ENCODE assay signal across 8 mouse cellular contexts in genomic region chr6:86684655-86685011, GRCm38 (mm10). TPM values are rescaled to one million over a fixed set of nuclear protein-coding genes. Genes with fewer than 3 reads are reported as not detected.
DNase-seq lines count a peak whose midpoint lies in the region; ATAC-seq and TF ChIP-seq lines count a peak whose summit lies in the region.

No protein-coding gene starts in this region.

- no peak for DNase-seq in heart, postnatal 0 days (ENCODE audit: low spot score)
- DNase-seq in heart, postnatal 4 days, result no peak
- DNase-seq in G1E (ENCODE audit: low spot score), result no peak
- no peak for DNase-seq in forebrain, postnatal 0 days
- DNase-seq in adrenal gland, postnatal 36 days, result no peak

- peak overlapping the region; percentile 94 for H3K4me3 ChIP-seq in heart, postnatal 0 days (ENCODE audit: low read depth, low read length)
- peak overlapping the region; percentile 92 for H3K4me3 ChIP-seq in G1E (ENCODE audit: low read depth, low read length)
- H3K4me3 ChIP-seq in forebrain, postnatal 0 days (ENCODE audit: low read depth, low read length), result peak overlapping the region; percentile 90
- H3K4me3 ChIP-seq in macrophage (ENCODE audit: inconsistent target), result peak overlapping the region; percentile 99

- no peaks in the 10 kb centered on the region for H3K27me3 ChIP-seq in heart, postnatal 0 days (ENCODE audit: control insufficient read depth, insufficient read depth, low read length)
- H3K27me3 ChIP-seq in G1E (ENCODE audit: insufficient read depth, low read length), result no peaks in the 10 kb centered on the region
- no peaks in the 10 kb centered on the region for H3K27me3 ChIP-seq in forebrain, postnatal 0 days (ENCODE audit: insufficient read depth, low read length)

- H3K27ac ChIP-seq in heart, postnatal 0 days (ENCODE audit: low read depth), result peak overlapping the region; percentile 75
- no peak overlapping the region for H3K27ac ChIP-seq in forebrain, postnatal 0 days (ENCODE audit: low read depth, low read length)
- H3K27ac ChIP-seq in macrophage, result peak overlapping the region; percentile 58

- H3K36me3 ChIP-seq in heart, postnatal 0 days (replicated peaks; ENCODE audit: control insufficient read depth, insufficient read depth, low read length), result peaks cover 35% of the 10 kb centered on the region
- H3K36me3 ChIP-seq in G1E (replicated peaks) (peaks cover 40% of the 10 kb centered on the region), macrophage (ENCODE audit: inconsistent target) (peaks cover 29% of the 10 kb centered on the region)
- H3K36me3 ChIP-seq in forebrain, postnatal 0 days (ENCODE audit: insufficient read depth), result peaks cover 41% of the 10 kb centered on the region

- H3K9me3 ChIP-seq in heart, postnatal 0 days (replicated peaks; ENCODE audit: control insufficient read depth, low read length), result no peaks in the 10 kb centered on the region
- H3K9me3 ChIP-seq in G1E (replicated peaks), result no peaks in the 10 kb centered on the region
- no peaks in the 10 kb centered on the region for H3K9me3 ChIP-seq in forebrain, postnatal 0 days (ENCODE audit: low read length)

- WGBS in heart, postnatal 0 days, result 39% methylated on average over 12 of the region's 12 CpGs
- 34% methylated on average over 12 of the region's 12 CpGs for WGBS in forebrain, postnatal 0 days
- WGBS in macrophage (ENCODE audit: missing documents), result 43% methylated on average over 11 of the region's 12 CpGs

- no peak for TF ChIP-seq CTCF in heart, postnatal 0 days (IDR thresholded peaks at IDR 0.05; ENCODE audit: low read depth)
- no peak for TF ChIP-seq CTCF in G1E (IDR thresholded peaks at IDR 0.05; ENCODE audit: low read depth, low read length)
- TF ChIP-seq CTCF in forebrain, postnatal 0 days (IDR thresholded peaks at IDR 0.05; ENCODE audit: low read depth), result no peak

- TF ChIP-seq EP300 in heart, postnatal 0 days (IDR thresholded peaks at IDR 0.05; ENCODE audit: low read depth), result no peak

- H3K4me1 ChIP-seq in heart, postnatal 0 days (ENCODE audit: control insufficient read depth, insufficient read depth), result no peaks in the 10 kb centered on the region
- peaks cover 24% of the 10 kb centered on the region for H3K4me1 ChIP-seq in G1E (ENCODE audit: insufficient read depth, low read depth, low read length)
- H3K4me1 ChIP-seq in forebrain, postnatal 0 days (ENCODE audit: insufficient read depth), result peaks cover 7% of the 10 kb centered on the region

- H3K79me2 ChIP-seq in macrophage (ENCODE audit: inconsistent target), result peaks cover 22% of the 10 kb centered on the region

- H3K4me2 ChIP-seq in heart, postnatal 0 days (ENCODE audit: low read depth, low read length), result peak overlapping the region; percentile 64
- H3K4me2 ChIP-seq in forebrain, postnatal 0 days (ENCODE audit: low read depth), result peak overlapping the region; percentile 77

- H3K9ac ChIP-seq in heart, postnatal 0 days (replicated peaks; ENCODE audit: low read depth, low read length), result peak overlapping the region; percentile 89
- H3K9ac ChIP-seq in forebrain, postnatal 0 days, result peak overlapping the region; percentile 81

- ATAC-seq in heart, postnatal 0 days (ENCODE audit: insufficient read depth, low read depth), result no peak
- no peak for ATAC-seq in G1E (ENCODE audit: extremely low read depth, insufficient number of reproducible peaks, low FRiP score, poor library complexity, severe bottlenecking)
- ATAC-seq in forebrain, postnatal 0 days, result peak; percentile 40
- no peak; the same call in 1 of the 2 replicates for ATAC-seq in granulocyte monocyte progenitor cell, adult 5-6 weeks (replicated peaks; ENCODE audit: poor library complexity, severe bottlenecking)
- ATAC-seq in activated CD4-positive, CD25-positive, alpha-beta regulatory T cell, adult 4 months, result no peak

RNA-seq across cellular contexts. Expression of gene Snrnp27, which starts 0.3 kb away (rescaled TPM):
- 10.3 and 16.8 TPM in 2 replicates for total RNA-seq in heart, postnatal 0 days (2014; rRNA removed; ENCODE audit: low replicate concordance)
- 86.6 and 92.1 TPM in 2 replicates for polyA plus RNA-seq in heart, postnatal 0 days (2015; fragmentation: Nextera tagmentation; extraction: Ambion mirVana)
- total RNA-seq in heart, postnatal 4 days (2021), result 10 to 100 TPM; 44.7 to 47.0 TPM
- total RNA-seq in G1E (2014; fragmentation: Nextera tagmentation) (87.0 and 90.8 TPM in 2 replicates), G1E (2017) (84.4 and 85.9 TPM in 2 replicates)
- polyA plus RNA-seq in G1E (2012) (167 and 193 TPM in 2 replicates), macrophage (2018) (70.4 to 87.8 TPM (median 86.6 TPM) in 3 replicates)
- total RNA-seq in forebrain, postnatal 0 days (2014; rRNA removed), result 62.6 and 77.1 TPM in 2 replicates
- polyA plus RNA-seq in forebrain, postnatal 0 days (2015; fragmentation: Nextera tagmentation; extraction: Ambion mirVana), result 112 and 129 TPM in 2 replicates
- total RNA-seq in macrophage (2018; cell fraction: chromatin; rRNA removed), result 10 to 100 TPM; 31.3 to 90.8 (median 51.6) TPM
- 100 to 1,000 TPM in 1 of 26 experiments, 10 to 100 TPM in 25; 58.5 to 100 (median 76.7) TPM for total RNA-seq in macrophage (2018; cell fraction: cytosol; rRNA removed)
- total RNA-seq in macrophage (2018; cell fraction: nucleus; rRNA removed), result 10 to 100 TPM; 22.2 to 63.1 (median 37.4) TPM
- 58.6 and 108 TPM in 2 replicates for total RNA-seq in granulocyte monocyte progenitor cell, adult 5-6 weeks (2014; fragmentation: Nextera tagmentation)
- 112 and 131 TPM in 2 replicates for total RNA-seq in granulocyte monocyte progenitor cell, adult 5-6 weeks (2017)
- 100 to 1,000 TPM; 108 to 114 TPM for polyA plus RNA-seq in activated CD4-positive, CD25-positive, alpha-beta regulatory T cell, adult 4 months (2017; shearing (Covaris generic))
- 10 to 100 TPM; 58.9 to 65.4 TPM for total RNA-seq in adrenal gland, postnatal 36 days (2021)

RNA-seq across cellular contexts. Expression of gene Mxd1, which starts 15.7 kb away (rescaled TPM):
- total RNA-seq in heart, postnatal 0 days (2014; rRNA removed; ENCODE audit: low replicate concordance), result 5.0 and 7.7 TPM in 2 replicates
- 3.6 and 4.9 TPM in 2 replicates for polyA plus RNA-seq in heart, postnatal 0 days (2015; fragmentation: Nextera tagmentation; extraction: Ambion mirVana)
- 1 to 10 TPM; 4.0 to 4.3 TPM for total RNA-seq in heart, postnatal 4 days (2021)
- total RNA-seq in G1E (2014; fragmentation: Nextera tagmentation), result 47.4 and 72.4 TPM in 2 replicates
- 104 and 116 TPM in 2 replicates for total RNA-seq in G1E (2017)
- 4.8 and 6.6 TPM in 2 replicates for polyA plus RNA-seq in G1E (2012)
- 10.7 and 13.8 TPM in 2 replicates for total RNA-seq in forebrain, postnatal 0 days (2014; rRNA removed)
- polyA plus RNA-seq in forebrain, postnatal 0 days (2015; fragmentation: Nextera tagmentation; extraction: Ambion mirVana), result 6.9 and 10.0 TPM in 2 replicates
- 1,000 to 10,000 TPM in 1 of 26 experiments, 100 to 1,000 TPM in 16, 10 to 100 TPM in 9; 61.3 to 1,007 (median 147) TPM for total RNA-seq in macrophage (2018; cell fraction: chromatin; rRNA removed)
- 100 to 1,000 TPM in 11 of 26 experiments, 10 to 100 TPM in 15; 29.4 to 210 (median 75.4) TPM for total RNA-seq in macrophage (2018; cell fraction: cytosol; rRNA removed)
- 100 to 1,000 TPM in 22 of 26 experiments, 10 to 100 TPM in 4; 56.7 to 719 (median 216) TPM for total RNA-seq in macrophage (2018; cell fraction: nucleus; rRNA removed)
- polyA plus RNA-seq in macrophage (2018), result 6.7 to 27.0 TPM (median 16.6 TPM) in 3 replicates
- total RNA-seq in granulocyte monocyte progenitor cell, adult 5-6 weeks (2014; fragmentation: Nextera tagmentation), result 5.3 and 7.3 TPM in 2 replicates
- 16.3 and 20.0 TPM in 2 replicates for total RNA-seq in granulocyte monocyte progenitor cell, adult 5-6 weeks (2017)
- 10 to 100 TPM; 18.6 to 18.7 TPM for polyA plus RNA-seq in activated CD4-positive, CD25-positive, alpha-beta regulatory T cell, adult 4 months (2017; shearing (Covaris generic))
- total RNA-seq in adrenal gland, postnatal 36 days (2021), result 1 to 10 TPM; 9.0 to 9.6 TPM

RNA-seq across cellular contexts. Expression of gene Gmcl1, which starts 48.5 kb away (rescaled TPM):
- 5.1 and 12.1 TPM in 2 replicates for total RNA-seq in heart, postnatal 0 days (2014; rRNA removed; ENCODE audit: low replicate concordance)
- polyA plus RNA-seq in heart, postnatal 0 days (2015; fragmentation: Nextera tagmentation; extraction: Ambion mirVana), result 7.0 and 8.0 TPM in 2 replicates
- 10 to 100 TPM in 1 of 2 experiments, 1 to 10 TPM in 1; 9.1 to 11.3 TPM for total RNA-seq in heart, postnatal 4 days (2021)
- total RNA-seq in G1E (2014; fragmentation: Nextera tagmentation) (20.5 and 23.6 TPM in 2 replicates), G1E (2017) (18.3 and 21.3 TPM in 2 replicates)
- polyA plus RNA-seq in G1E (2012) (17.6 and 22.7 TPM in 2 replicates), macrophage (2018) (7.5 to 12.1 TPM (median 11.7 TPM) in 3 replicates)
- total RNA-seq in forebrain, postnatal 0 days (2014; rRNA removed), result 19.5 and 23.6 TPM in 2 replicates
- 19.5 and 26.5 TPM in 2 replicates for polyA plus RNA-seq in forebrain, postnatal 0 days (2015; fragmentation: Nextera tagmentation; extraction: Ambion mirVana)
- 10 to 100 TPM in 21 of 26 experiments, 1 to 10 TPM in 5; 5.5 to 54.8 (median 24.7) TPM for total RNA-seq in macrophage (2018; cell fraction: chromatin; rRNA removed)
- 10 to 100 TPM in 19 of 26 experiments, 1 to 10 TPM in 7; 7.6 to 14.8 (median 11.4) TPM for total RNA-seq in macrophage (2018; cell fraction: cytosol; rRNA removed)
- total RNA-seq in macrophage (2018; cell fraction: nucleus; rRNA removed), result 10 to 100 TPM in 21 of 26 experiments, 1 to 10 TPM in 5; 7.8 to 45.5 (median 16.5) TPM
- total RNA-seq in granulocyte monocyte progenitor cell, adult 5-6 weeks (2014; fragmentation: Nextera tagmentation), result 28.3 and 31.7 TPM in 2 replicates
- total RNA-seq in granulocyte monocyte progenitor cell, adult 5-6 weeks (2017), result 32.0 and 33.9 TPM in 2 replicates
- 10 to 100 TPM; 10.8 to 12.8 TPM for polyA plus RNA-seq in activated CD4-positive, CD25-positive, alpha-beta regulatory T cell, adult 4 months (2017; shearing (Covaris generic))
- total RNA-seq in adrenal gland, postnatal 36 days (2021), result 10 to 100 TPM; 14.6 to 24.3 TPM

RNA-seq across cellular contexts. Expression of gene Asprv1, which starts 56.7 kb away (rescaled TPM):
- 0.38 and 3.1 TPM in 2 replicates for total RNA-seq in heart, postnatal 0 days (2014; rRNA removed; ENCODE audit: low replicate concordance)
- polyA plus RNA-seq in heart, postnatal 0 days (2015; fragmentation: Nextera tagmentation; extraction: Ambion mirVana), result 0.32 and 0.36 TPM in 2 replicates
- under 1 TPM; 0.27 to 0.33 TPM for total RNA-seq in heart, postnatal 4 days (2021)
- total RNA-seq in G1E (2014; fragmentation: Nextera tagmentation) (not detected in 2 replicates), G1E (2017) (0.23 and 0.33 TPM in 2 replicates)
- polyA plus RNA-seq in G1E (2012) (not detected in 2 replicates), macrophage (2018) (0.14 to 0.17 TPM in 2 of 3 replicates, not detected in the other)
- total RNA-seq in forebrain, postnatal 0 days (2014; rRNA removed), result 1.8 and 3.2 TPM in 2 replicates
- polyA plus RNA-seq in forebrain, postnatal 0 days (2015; fragmentation: Nextera tagmentation; extraction: Ambion mirVana), result 1.6 TPM in 2 replicates
- total RNA-seq in macrophage (2018; cell fraction: chromatin; rRNA removed), result 1 to 10 TPM in 7 of 26 experiments, under 1 TPM in 12, not detected in 7; 0.43 to 2.2 (median 0.89) TPM
- total RNA-seq in macrophage (2018; cell fraction: cytosol; rRNA removed), result under 1 TPM in 14 of 26 experiments, not detected in 12; 0.07 to 0.66 (median 0.19) TPM
- 1 to 10 TPM in 7 of 26 experiments, under 1 TPM in 11, not detected in 8; 0.40 to 2.0 (median 0.75) TPM for total RNA-seq in macrophage (2018; cell fraction: nucleus; rRNA removed)
- total RNA-seq in granulocyte monocyte progenitor cell, adult 5-6 weeks (2014; fragmentation: Nextera tagmentation), result not detected in 2 replicates
- total RNA-seq in granulocyte monocyte progenitor cell, adult 5-6 weeks (2017), result 0.98 TPM in 1 of 2 replicates, not detected in the other
- under 1 TPM; 0.29 to 0.31 TPM for polyA plus RNA-seq in activated CD4-positive, CD25-positive, alpha-beta regulatory T cell, adult 4 months (2017; shearing (Covaris generic))
- total RNA-seq in adrenal gland, postnatal 36 days (2021), result under 1 TPM in 1 of 2 experiments, not detected in 1; 0.20 TPM
